15 mouse cellular contexts compared by ENCODE assay signal in the genomic region with DNA sequence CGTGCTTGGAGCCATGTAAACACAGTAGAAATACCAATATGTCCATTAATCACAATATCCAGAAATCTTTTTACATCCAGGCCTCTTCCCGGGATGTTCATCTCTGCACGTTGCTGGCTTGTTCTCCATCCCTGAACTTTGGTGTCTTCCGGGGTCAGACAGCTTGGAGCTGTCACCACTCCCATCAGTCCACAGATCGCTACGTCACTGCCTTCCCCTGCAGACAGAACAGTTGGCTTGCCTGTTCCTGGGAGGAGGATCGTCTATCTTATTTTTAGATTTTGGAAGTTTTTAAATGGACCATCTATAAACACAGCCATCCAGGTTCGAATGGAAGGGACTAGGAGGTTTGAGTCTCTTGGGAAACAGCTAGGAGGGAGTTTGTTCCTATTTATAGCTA.
DNase-seq lines count a peak whose midpoint lies in the region; ATAC-seq lines count a peak whose summit lies in the region.
"Had no signal": no experiment of that assay in that cellular context is flagged by ENCODE, and none has a peak within 500 bp of the region (broad histone marks: within the 10 kb centered on the region; RNA-seq: fewer than 3 reads in every experiment).

No protein-coding gene starts in this region.

- ATAC-seq in intestine, embryonic 15.5 days: no peak; the same call in 1 of the 2 replicates
- ATAC-seq in intestine, embryonic 16.5 days: no peak
- ATAC-seq in lung, embryonic 16.5 days (ENCODE audit: low read depth): peak; percentile 56
- ATAC-seq: CD4-positive, CD25-positive, alpha-beta regulatory T cell, adult 4 months had no signal

- peaks cover 15% of the 10 kb centered on the region for H3K4me1 ChIP-seq in intestine, embryonic 15.5 days (replicated peaks)
- 0 out of 2 replicates have a peak, but pooled peaks cover 6% of the 10 kb centered on the region for H3K4me1 ChIP-seq in intestine, embryonic 16.5 days (ENCODE audit: control insufficient read depth, insufficient read depth, low read length)
- H3K4me1 ChIP-seq in lung, embryonic 16.5 days (replicated peaks; ENCODE audit: control insufficient read depth, insufficient read depth, low read length): peaks cover 5% of the 10 kb centered on the region; the same call in 1 of the 2 replicates
- H3K4me1 ChIP-seq: hindbrain, embryonic 15.5 days had no signal

- no peak for DNase-seq in lung, postnatal 14 days
- DNase-seq in kidney, postnatal 36 days: peak; percentile 30 to 43
- no peak for DNase-seq in frontal cortex, postnatal 10 days (ENCODE audit: low spot score in 2 of 2)
- DNase-seq in cerebellum, adult 9-10 months: no peak
- DNase-seq: adrenal gland, postnatal 25 days; cerebellum, postnatal 10 days; thymus, adult 2 months had no signal

- H3K9me3 ChIP-seq in intestine, embryonic 15.5 days: no peaks in the 10 kb centered on the region
- no peaks in the 10 kb centered on the region for H3K9me3 ChIP-seq in intestine, embryonic 16.5 days (ENCODE audit: control insufficient read depth, low read length)
- H3K9me3 ChIP-seq in lung, embryonic 16.5 days (ENCODE audit: control insufficient read depth, low read length): no peaks in the 10 kb centered on the region
- H3K9me3 ChIP-seq: hindbrain, embryonic 15.5 days; limb, embryonic 12.5 days had no signal

- 30% methylated on average over 8 of the region's 8 CpGs for WGBS in intestine, embryonic 15.5 days
- WGBS in intestine, embryonic 16.5 days: 48% methylated on average over 8 of the region's 8 CpGs
- WGBS in lung, embryonic 16.5 days: 28% methylated on average over 8 of the region's 8 CpGs

- H3K4me3 ChIP-seq in intestine, embryonic 15.5 days (replicated peaks): no peak overlapping the region
- H3K4me3 ChIP-seq in intestine, embryonic 16.5 days (ENCODE audit: low read length): no peak overlapping the region
- no peak overlapping the region for H3K4me3 ChIP-seq in lung, embryonic 16.5 days (ENCODE audit: low read length)
- H3K4me3 ChIP-seq: forebrain, embryonic 12.5 days; hindbrain, embryonic 15.5 days; limb, embryonic 12.5 days had no signal

- no peak overlapping the region for H3K9ac ChIP-seq in intestine, embryonic 15.5 days
- H3K9ac ChIP-seq in intestine, embryonic 16.5 days (ENCODE audit: low read depth, low read length): no peak overlapping the region
- no peak overlapping the region for H3K9ac ChIP-seq in lung, embryonic 16.5 days (ENCODE audit: low read length)
- H3K9ac ChIP-seq: forebrain, embryonic 12.5 days; hindbrain, embryonic 15.5 days; limb, embryonic 12.5 days; liver, embryonic 14.5 days had no signal

- H3K27ac ChIP-seq in intestine, embryonic 15.5 days: 0 out of 2 replicates have a peak overlapping the region, but pooled peaks have one; percentile 54
- no peak overlapping the region for H3K27ac ChIP-seq in intestine, embryonic 16.5 days (ENCODE audit: low read length)
- no peak overlapping the region for H3K27ac ChIP-seq in lung, embryonic 16.5 days (ENCODE audit: low read length)
- H3K27ac ChIP-seq: forebrain, embryonic 12.5 days; hindbrain, embryonic 15.5 days; limb, embryonic 12.5 days; liver, embryonic 14.5 days had no signal

- H3K36me3 ChIP-seq in intestine, embryonic 15.5 days: no peaks in the 10 kb centered on the region
- H3K36me3 ChIP-seq in intestine, embryonic 16.5 days (ENCODE audit: control insufficient read depth, insufficient read depth, low read length): no peaks in the 10 kb centered on the region
- H3K36me3 ChIP-seq in lung, embryonic 16.5 days (ENCODE audit: control insufficient read depth, insufficient read depth, low read length): no peaks in the 10 kb centered on the region
- H3K36me3 ChIP-seq: forebrain, embryonic 12.5 days; hindbrain, embryonic 15.5 days; limb, embryonic 12.5 days had no signal

- H3K4me2 ChIP-seq in intestine, embryonic 15.5 days (replicated peaks): no peak overlapping the region
- H3K4me2 ChIP-seq in intestine, embryonic 16.5 days (ENCODE audit: low read depth, low read length): no peak overlapping the region
- no peak overlapping the region for H3K4me2 ChIP-seq in lung, embryonic 16.5 days (ENCODE audit: low read depth, low read length)
- H3K4me2 ChIP-seq: forebrain, embryonic 12.5 days; hindbrain, embryonic 15.5 days; limb, embryonic 12.5 days had no signal

- no peaks in the 10 kb centered on the region for H3K27me3 ChIP-seq in intestine, embryonic 15.5 days (replicated peaks)
- no peaks in the 10 kb centered on the region for H3K27me3 ChIP-seq in intestine, embryonic 16.5 days (replicated peaks; ENCODE audit: control insufficient read depth, insufficient read depth, low read length)
- no peaks in the 10 kb centered on the region for H3K27me3 ChIP-seq in lung, embryonic 16.5 days (ENCODE audit: control insufficient read depth, insufficient read depth, low read depth, low read length)
- H3K27me3 ChIP-seq: forebrain, embryonic 12.5 days; hindbrain, embryonic 15.5 days; limb, embryonic 12.5 days had no signal

Comparison
In these comparisons a context has a peak if more than half of its experiments do, and no peak if none do; other contexts are left out.
1. DNase-seq: peak in kidney, postnatal 36 days (2 of 2); none in lung, postnatal 14 days (single experiment), frontal cortex, postnatal 10 days (0 of 2) and cerebellum, adult 9-10 months (single experiment).